Mouse (Mus musculus): Measurements from ENCODE around the gene Lipc. TPM values are rescaled to one million over a fixed set of nuclear protein-coding genes. Genes with fewer than 3 reads are reported as not detected.

The Lipc gene
- polyA plus RNA-seq, 1 experiment from 2014 or later: 0.15 TPM

- Histone ChIP-seq H3K4me3 (ENCODE audit: low read depth, low read length) (no peak overlapping the region), H3K4me2 (ENCODE audit: low read depth, low read length) (no peak overlapping the region), H3K27ac (ENCODE audit: low read depth, low read length) (no peak overlapping the region), H3K4me1 (ENCODE audit: control insufficient read depth, insufficient read depth, low read length) (no peaks in the 10 kb centered on the region), H3K9ac (replicated peaks; ENCODE audit: low read depth, low read length) (no peak overlapping the region), H3K9me3 (ENCODE audit: control insufficient read depth, low read length) (no peaks in the 10 kb centered on the region), H3K27me3 (ENCODE audit: control insufficient read depth, insufficient read depth, low read length) (no peaks in the 10 kb centered on the region), H3K36me3 (ENCODE audit: control insufficient read depth, insufficient read depth, low read length) (no peaks in the 10 kb centered on the region)
- ATAC-seq (ENCODE audit: low read depth): no peak
- 88% methylated on average over 2 of the region's 2 CpGs for WGBS
Measured at GRCm38 (mm10) chr9:70962781-70963455, 10.9 kb upstream of the Lipc start.

- Histone ChIP-seq H3K9me3 (ENCODE audit: control insufficient read depth, low read length) (no peaks in the 10 kb centered on the region), H3K9ac (replicated peaks; ENCODE audit: low read depth, low read length) (no peak overlapping the region), H3K27me3 (ENCODE audit: control insufficient read depth, insufficient read depth, low read length) (no peaks in the 10 kb centered on the region), H3K4me3 (ENCODE audit: low read depth, low read length) (no peak overlapping the region), H3K27ac (ENCODE audit: low read depth, low read length) (no peak overlapping the region), H3K4me2 (ENCODE audit: low read depth, low read length) (no peak overlapping the region), H3K4me1 (ENCODE audit: control insufficient read depth, insufficient read depth, low read length) (no peaks in the 10 kb centered on the region), H3K36me3 (ENCODE audit: control insufficient read depth, insufficient read depth, low read length) (no peaks in the 10 kb centered on the region)
- no peak for ATAC-seq (ENCODE audit: low read depth)
- 94% methylated on average over 5 of the region's 5 CpGs for WGBS
Measured at GRCm38 (mm10) chr9:70960301-70960700, 8.3 kb upstream of the Lipc start.

GRCm38 (mm10) chr9:70959866-70960265 is 7.8 kb upstream of the Lipc start:
- H3K9me3 ChIP-seq (ENCODE audit: control insufficient read depth, low read length): no peaks in the 10 kb centered on the region
- ATAC-seq (ENCODE audit: low read depth): no peak
- H3K27ac ChIP-seq (ENCODE audit: low read depth, low read length): no peak overlapping the region
- no peaks in the 10 kb centered on the region for H3K27me3 ChIP-seq (ENCODE audit: control insufficient read depth, insufficient read depth, low read length)
- H3K4me3 ChIP-seq (ENCODE audit: low read depth, low read length): no peak overlapping the region
- H3K9ac ChIP-seq (replicated peaks; ENCODE audit: low read depth, low read length): no peak overlapping the region
- 53% methylated on average over 5 of the region's 5 CpGs for WGBS
- no peaks in the 10 kb centered on the region for H3K4me1 ChIP-seq (ENCODE audit: control insufficient read depth, insufficient read depth, low read length)
- H3K36me3 ChIP-seq (ENCODE audit: control insufficient read depth, insufficient read depth, low read length): no peaks in the 10 kb centered on the region
- no peak overlapping the region for H3K4me2 ChIP-seq (ENCODE audit: low read depth, low read length)

- H3K27ac ChIP-seq (ENCODE audit: low read depth, low read length): no peak overlapping the region
- no peaks in the 10 kb centered on the region for H3K27me3 ChIP-seq (ENCODE audit: control insufficient read depth, insufficient read depth, low read length)
- WGBS: 93% methylated on average over 3 of the region's 3 CpGs
- H3K4me2 ChIP-seq (ENCODE audit: low read depth, low read length): no peak overlapping the region
- no peak overlapping the region for H3K4me3 ChIP-seq (ENCODE audit: low read depth, low read length)
- H3K4me1 ChIP-seq (ENCODE audit: control insufficient read depth, insufficient read depth, low read length): no peaks in the 10 kb centered on the region
- ATAC-seq (ENCODE audit: low read depth): no peak
- no peak overlapping the region for H3K9ac ChIP-seq (replicated peaks; ENCODE audit: low read depth, low read length)
- H3K9me3 ChIP-seq (ENCODE audit: control insufficient read depth, low read length): no peaks in the 10 kb centered on the region
- no peaks in the 10 kb centered on the region for H3K36me3 ChIP-seq (ENCODE audit: control insufficient read depth, insufficient read depth, low read length)
Measured at GRCm38 (mm10) chr9:70959447-70959846, 7.4 kb upstream of the Lipc start.

- Histone ChIP-seq H3K27ac (ENCODE audit: low read depth, low read length) (no peak overlapping the region), H3K4me3 (ENCODE audit: low read depth, low read length) (no peak overlapping the region), H3K4me1 (ENCODE audit: control insufficient read depth, insufficient read depth, low read length) (no peaks in the 10 kb centered on the region), H3K9me3 (ENCODE audit: control insufficient read depth, low read length) (no peaks in the 10 kb centered on the region), H3K4me2 (ENCODE audit: low read depth, low read length) (no peak overlapping the region), H3K36me3 (ENCODE audit: control insufficient read depth, insufficient read depth, low read length) (no peaks in the 10 kb centered on the region), H3K27me3 (ENCODE audit: control insufficient read depth, insufficient read depth, low read length) (no peaks in the 10 kb centered on the region), H3K9ac (replicated peaks; ENCODE audit: low read depth, low read length) (no peak overlapping the region)
- whole genome bisulfite sequencing: 79% methylated on average over 5 of the region's 5 CpGs
- no peak for ATAC-seq (ENCODE audit: low read depth)
Measured at GRCm38 (mm10) chr9:70958381-70958780, 6.4 kb upstream of the Lipc start.

- no peak overlapping the region for H3K9ac ChIP-seq (replicated peaks; ENCODE audit: low read depth, low read length)
- WGBS: 69% methylated on average over 3 of the region's 3 CpGs
- no peaks in the 10 kb centered on the region for H3K9me3 ChIP-seq (ENCODE audit: control insufficient read depth, low read length)
- H3K4me3 ChIP-seq (ENCODE audit: low read depth, low read length): no peak overlapping the region
- ATAC-seq (ENCODE audit: low read depth): no peak
- no peaks in the 10 kb centered on the region for H3K4me1 ChIP-seq (ENCODE audit: control insufficient read depth, insufficient read depth, low read length)
- no peak overlapping the region for H3K27ac ChIP-seq (ENCODE audit: low read depth, low read length)
- H3K36me3 ChIP-seq (ENCODE audit: control insufficient read depth, insufficient read depth, low read length): no peaks in the 10 kb centered on the region
- H3K27me3 ChIP-seq (ENCODE audit: control insufficient read depth, insufficient read depth, low read length): no peaks in the 10 kb centered on the region
- no peak overlapping the region for H3K4me2 ChIP-seq (ENCODE audit: low read depth, low read length)
Measured at GRCm38 (mm10) chr9:70957717-70958116, 5.7 kb upstream of the Lipc start.

GRCm38 (mm10) chr9:70954226-70954625 is 2.2 kb upstream of the Lipc start:
- H3K36me3 ChIP-seq (ENCODE audit: control insufficient read depth, insufficient read depth, low read length): no peaks in the 10 kb centered on the region
- no peaks in the 10 kb centered on the region for H3K9me3 ChIP-seq (ENCODE audit: control insufficient read depth, low read length)
- ATAC-seq (ENCODE audit: low read depth): no peak
- H3K4me2 ChIP-seq (ENCODE audit: low read depth, low read length): no peak overlapping the region
- no peaks in the 10 kb centered on the region for H3K27me3 ChIP-seq (ENCODE audit: control insufficient read depth, insufficient read depth, low read length)
- H3K4me3 ChIP-seq (ENCODE audit: low read depth, low read length): no peak overlapping the region
- WGBS: 89% methylated on average over 3 of the region's 3 CpGs
- H3K27ac ChIP-seq (ENCODE audit: low read depth, low read length): no peak overlapping the region
- H3K4me1 ChIP-seq (ENCODE audit: control insufficient read depth, insufficient read depth, low read length): no peaks in the 10 kb centered on the region
- no peak overlapping the region for H3K9ac ChIP-seq (replicated peaks; ENCODE audit: low read depth, low read length)

- ATAC-seq (ENCODE audit: low read depth): no peak
- H3K36me3 ChIP-seq (ENCODE audit: control insufficient read depth, insufficient read depth, low read length): no peaks in the 10 kb centered on the region
- no peak overlapping the region for H3K4me3 ChIP-seq (ENCODE audit: low read depth, low read length)
- peaks cover 3% of the 10 kb centered on the region; the same call in 1 of the 2 replicates for H3K4me1 ChIP-seq (ENCODE audit: control insufficient read depth, insufficient read depth, low read length)
- no peak overlapping the region for H3K4me2 ChIP-seq (ENCODE audit: low read depth, low read length)
- H3K27me3 ChIP-seq (ENCODE audit: control insufficient read depth, insufficient read depth, low read length): no peaks in the 10 kb centered on the region
- H3K9me3 ChIP-seq (ENCODE audit: control insufficient read depth, low read length): no peaks in the 10 kb centered on the region
- WGBS: 83% methylated on average over 8 of the region's 8 CpGs
- H3K9ac ChIP-seq (replicated peaks; ENCODE audit: low read depth, low read length): no peak overlapping the region
- no peak overlapping the region for H3K27ac ChIP-seq (ENCODE audit: low read depth, low read length)
Measured at GRCm38 (mm10) chr9:70949336-70949735, 2.7 kb downstream of the Lipc start.

GRCm38 (mm10) chr9:70947312-70947711 is 4.7 kb downstream of the Lipc start:
- no peak overlapping the region for H3K27ac ChIP-seq (ENCODE audit: low read depth, low read length)
- H3K4me1 ChIP-seq (ENCODE audit: control insufficient read depth, insufficient read depth, low read length): peaks cover 3% of the 10 kb centered on the region; the same call in 1 of the 2 replicates
- WGBS: 82% methylated on average over 5 of the region's 5 CpGs
- H3K9me3 ChIP-seq (ENCODE audit: control insufficient read depth, low read length): no peaks in the 10 kb centered on the region
- H3K27me3 ChIP-seq (ENCODE audit: control insufficient read depth, insufficient read depth, low read length): no peaks in the 10 kb centered on the region
- no peak overlapping the region for H3K4me2 ChIP-seq (ENCODE audit: low read depth, low read length)
- no peaks in the 10 kb centered on the region for H3K36me3 ChIP-seq (ENCODE audit: control insufficient read depth, insufficient read depth, low read length)
- no peak overlapping the region for H3K9ac ChIP-seq (replicated peaks; ENCODE audit: low read depth, low read length)
- no peak overlapping the region for H3K4me3 ChIP-seq (ENCODE audit: low read depth, low read length)
- no peak for ATAC-seq (ENCODE audit: low read depth)
